Mouse (Mus musculus) regulatory T cell (primary cell): Measurements from ENCODE around the gene Slc5a5.

Experiments
- in situ Hi-C: fragments of 300-600 bp; cut with MboI, MseI; formaldehyde crosslinking; loops from one replicate; pipeline ENCODE4 v1.15.1; 2025; ENCODE audit warnings: high pct_unique_total_duplicates

Gene Slc5a5

DNA sequence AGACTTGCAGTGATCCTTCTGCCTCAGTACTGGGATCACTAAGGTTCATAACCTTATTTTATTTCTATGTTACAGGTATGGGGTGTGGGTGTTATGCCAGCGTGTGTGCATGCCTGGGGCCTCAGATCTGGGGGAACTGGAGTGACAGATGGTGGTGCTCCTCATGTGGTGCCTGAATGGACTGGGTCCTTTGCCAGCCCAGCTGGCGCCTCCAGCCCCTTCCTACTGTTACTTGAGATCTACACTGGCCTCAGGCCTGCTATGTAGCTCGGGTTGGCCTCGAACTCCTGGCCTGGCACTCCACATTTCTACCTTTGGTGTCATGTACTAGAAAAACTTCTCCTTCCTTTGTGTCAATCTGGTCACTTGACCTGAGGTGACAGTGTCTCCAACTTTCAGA, 8.4 kb downstream of the Slc5a5 start:
- in situ Hi-C loops = no loop called here

DNA sequence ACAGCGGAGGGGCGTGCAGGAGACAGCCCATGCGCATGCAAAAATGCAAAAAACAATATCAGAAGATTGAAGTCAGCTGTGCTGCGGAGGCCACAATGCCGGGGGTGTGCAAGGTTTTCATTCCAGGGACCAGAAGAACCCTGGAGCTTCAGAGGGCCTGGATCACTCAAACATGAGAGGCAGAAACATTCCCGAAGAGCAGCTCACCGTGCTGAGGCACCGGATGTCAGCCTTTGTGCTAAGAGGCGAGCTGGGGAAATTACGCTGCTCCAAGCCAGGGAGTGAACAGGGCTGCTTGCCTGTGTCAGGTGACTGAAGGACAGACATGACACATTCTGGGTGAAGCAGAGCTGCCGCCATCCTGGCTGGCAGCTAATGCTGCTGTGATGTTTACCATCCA, 12.0 kb downstream of the Slc5a5 start:
- in situ Hi-C loops = no loop called here

DNA sequence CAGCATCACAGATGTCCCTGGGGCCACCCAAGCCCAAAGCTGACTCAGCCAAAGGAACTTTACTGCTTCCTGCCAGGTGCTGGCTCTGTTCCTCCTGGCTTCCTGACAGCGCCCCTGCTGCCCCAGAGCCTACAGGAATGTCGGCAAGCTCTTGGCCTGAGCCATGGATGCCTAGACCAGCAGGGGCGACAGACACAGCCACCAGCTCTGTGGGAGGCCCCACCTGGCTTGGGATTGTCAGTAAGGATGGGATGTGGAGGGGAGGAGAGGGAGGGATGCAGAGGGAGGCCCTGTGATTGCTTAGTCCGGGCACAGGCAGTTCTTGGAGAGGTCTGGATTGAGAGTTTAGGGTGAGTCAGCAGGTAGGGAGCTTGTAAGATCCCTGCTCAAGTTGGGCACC, 12.4 kb downstream of the Slc5a5 start:
- in situ Hi-C loops = no loop called here

DNA sequence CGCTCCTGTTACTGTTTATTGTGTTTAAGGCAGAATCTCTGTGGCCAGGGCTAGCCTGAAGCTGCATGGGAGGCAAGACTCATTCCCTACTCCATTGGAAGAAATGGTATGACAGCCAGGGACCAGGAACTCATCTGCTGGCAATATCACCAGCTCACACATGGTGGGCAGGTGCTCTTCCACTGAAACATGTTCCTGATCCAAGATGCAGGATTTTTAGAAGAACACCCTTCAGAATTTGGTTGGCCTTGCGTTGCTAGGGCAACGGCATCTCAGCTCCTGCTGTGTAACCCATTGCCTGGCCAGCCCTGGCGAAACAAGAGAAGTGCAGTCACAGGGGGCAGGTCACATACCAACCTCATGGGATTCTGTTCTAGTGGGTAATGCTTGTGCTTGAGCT, 13.1 kb downstream of the Slc5a5 start:
- in situ Hi-C loops = no loop called here

DNA sequence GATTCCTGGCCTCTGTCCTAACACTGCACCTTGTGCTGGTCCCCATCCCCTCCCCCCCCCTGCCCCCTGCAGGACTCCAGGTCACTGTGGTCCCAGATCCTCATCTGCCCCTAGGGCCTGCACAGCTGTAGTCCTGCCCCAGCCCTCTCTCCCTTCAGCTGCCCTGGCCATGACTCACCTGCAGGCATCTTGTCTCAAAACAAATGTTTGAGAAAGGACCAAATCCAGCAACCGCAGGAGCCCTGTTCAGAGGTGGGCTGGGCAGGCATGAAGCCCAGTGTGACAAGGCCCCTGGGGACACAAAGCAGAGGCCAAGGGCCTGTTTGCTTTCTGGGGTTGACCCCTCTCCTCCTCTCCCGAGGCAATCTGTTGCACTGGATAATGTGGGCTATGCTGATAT, 14.4 kb downstream of the Slc5a5 start:
- in situ Hi-C loops = no loop called here

DNA sequence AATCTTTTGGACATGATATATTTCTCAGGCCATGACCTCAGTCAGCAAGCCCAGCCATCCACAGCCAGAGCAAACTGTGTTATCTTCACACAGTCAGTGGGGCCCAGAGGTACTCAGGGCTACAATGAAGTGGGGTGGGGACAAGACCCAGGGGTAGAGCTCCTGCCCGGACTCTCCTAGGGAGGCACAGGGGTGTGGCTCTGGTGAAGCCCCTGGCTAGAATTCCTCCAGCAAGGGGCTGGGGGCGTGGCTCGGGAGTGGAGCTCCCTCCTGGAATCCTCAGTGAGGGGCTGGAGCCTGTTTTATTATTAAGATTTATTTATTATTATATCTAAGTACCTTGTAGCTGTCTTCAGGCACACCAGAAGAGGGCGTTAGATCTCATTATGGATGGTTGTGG, 16.2 kb downstream of the Slc5a5 start:
- in situ Hi-C loops = no loop called here

DNA sequence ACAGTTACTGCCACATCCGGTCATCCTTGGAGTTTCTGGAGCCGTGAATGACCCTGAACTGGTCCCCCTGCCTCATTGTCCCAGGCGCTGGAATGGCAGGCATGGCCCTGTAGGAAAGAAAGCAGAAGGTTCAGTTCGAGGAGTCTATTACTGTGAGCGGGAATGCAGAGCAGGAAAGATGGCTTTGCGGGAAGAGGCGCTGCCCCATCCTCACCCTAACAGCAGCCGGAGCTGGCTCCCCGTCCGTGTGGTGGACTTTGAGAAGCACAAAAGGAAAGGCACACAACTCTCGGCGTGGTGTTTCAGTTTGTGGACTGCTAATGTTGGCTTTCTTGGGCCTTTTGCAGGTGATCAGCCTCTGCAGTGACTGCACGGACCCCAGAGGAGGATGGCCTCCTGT, 18.1 kb downstream of the Slc5a5 start:
- in situ Hi-C loops = no loop called here

DNA sequence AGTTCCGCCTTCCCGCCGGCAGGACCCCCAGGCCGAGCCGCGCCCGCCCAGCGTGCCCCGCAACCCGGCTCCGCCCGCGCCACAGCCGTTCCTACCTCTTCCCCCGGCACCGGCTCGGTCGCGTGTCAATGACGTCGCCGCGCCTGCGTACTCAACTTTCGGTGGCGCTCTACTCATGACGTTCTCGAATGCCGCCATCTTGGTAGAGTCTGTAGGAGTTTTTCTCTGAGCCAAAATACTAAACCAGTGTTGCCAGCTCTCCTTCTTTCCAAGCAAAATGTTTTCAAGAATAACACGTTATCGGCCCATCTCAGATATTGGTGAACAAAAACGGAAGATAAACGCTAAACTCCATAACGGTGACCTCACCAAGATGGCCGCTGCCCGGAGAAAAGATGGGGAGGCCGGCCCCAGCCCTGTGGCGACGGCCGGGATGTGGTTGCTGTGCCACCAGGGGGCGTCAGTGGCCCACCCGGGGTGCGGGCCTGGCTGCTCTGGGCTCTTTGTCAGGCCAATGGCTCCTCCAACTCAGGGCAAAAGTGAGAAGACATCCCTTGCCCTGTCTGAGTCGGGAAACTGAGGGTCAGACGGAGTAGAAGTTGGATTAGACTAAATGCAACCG, 19.1 kb downstream of the Slc5a5 start, which contains the start of gene Ccdc124:
Ccdc124 (minus strand) TSS at position 572 of the 622 bp plus-strand sequence.
- in situ Hi-C loops = no loop called here

DNA sequence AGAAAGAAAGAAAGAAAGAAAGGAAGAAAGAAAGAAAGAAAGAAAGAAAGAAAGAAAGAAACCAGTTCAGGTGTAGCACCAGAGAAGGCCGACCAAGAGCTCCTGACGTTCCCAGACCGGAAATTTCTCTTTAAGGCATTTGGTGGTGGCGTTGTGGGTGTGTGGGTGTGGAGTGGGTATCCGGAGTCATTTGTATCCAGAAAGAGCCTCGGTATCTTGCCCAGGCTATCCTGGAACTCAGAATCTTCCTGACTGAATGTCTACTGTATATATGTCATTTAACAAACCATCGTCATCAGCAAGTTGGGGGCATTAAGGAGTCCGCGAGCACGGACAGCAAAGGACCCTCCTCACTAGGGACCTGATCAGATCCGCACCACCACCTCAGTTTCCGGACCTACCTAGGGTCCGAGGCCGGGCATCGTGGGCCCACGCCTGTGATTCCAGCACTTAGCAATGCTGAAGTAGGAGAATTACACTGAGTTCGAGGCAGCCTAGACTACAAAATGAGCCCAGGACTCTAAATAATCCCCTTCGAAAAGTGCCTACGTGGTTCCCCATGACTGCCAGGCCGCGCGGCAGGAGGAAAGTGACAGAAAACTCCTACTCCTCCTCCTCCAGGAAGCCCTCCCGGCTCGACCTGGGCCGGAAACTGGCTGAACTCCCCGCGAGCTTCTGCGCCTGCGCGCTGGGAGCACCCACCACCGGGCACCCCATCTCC, 19.8 kb downstream of the Slc5a5 start:
- in situ Hi-C loops = no loop called here

DNA sequence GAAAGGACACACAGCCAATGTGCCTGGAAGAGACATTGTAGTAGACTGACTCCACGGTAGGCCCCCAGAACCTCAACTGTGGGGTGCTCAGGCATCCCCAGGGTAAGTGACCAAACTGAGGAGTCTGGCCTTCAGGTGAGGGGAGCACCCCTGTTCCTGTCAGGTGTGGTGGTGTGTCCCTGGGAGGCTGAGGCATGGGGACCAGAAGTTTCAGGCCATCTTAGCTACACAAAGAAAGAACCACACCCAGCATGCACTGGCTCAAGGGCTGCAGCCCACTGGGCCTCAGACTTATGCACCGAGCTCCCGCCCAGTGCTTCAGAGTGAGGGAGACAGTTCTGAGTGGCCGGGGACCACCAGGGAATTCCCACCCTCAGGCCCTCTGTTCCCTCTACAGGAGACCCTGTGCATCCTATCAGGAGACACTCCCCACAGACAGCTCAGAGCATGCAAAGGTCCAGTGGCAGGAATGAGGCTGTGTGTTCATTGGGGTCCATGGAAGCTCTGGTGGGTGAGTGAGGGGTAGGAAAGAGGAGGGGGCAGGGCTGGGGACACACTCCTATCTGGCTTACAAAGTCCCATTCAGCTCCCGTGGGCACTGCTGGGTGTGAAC, 21.3 kb downstream of the Slc5a5 start:
- in situ Hi-C loops = no loop called here

DNA sequence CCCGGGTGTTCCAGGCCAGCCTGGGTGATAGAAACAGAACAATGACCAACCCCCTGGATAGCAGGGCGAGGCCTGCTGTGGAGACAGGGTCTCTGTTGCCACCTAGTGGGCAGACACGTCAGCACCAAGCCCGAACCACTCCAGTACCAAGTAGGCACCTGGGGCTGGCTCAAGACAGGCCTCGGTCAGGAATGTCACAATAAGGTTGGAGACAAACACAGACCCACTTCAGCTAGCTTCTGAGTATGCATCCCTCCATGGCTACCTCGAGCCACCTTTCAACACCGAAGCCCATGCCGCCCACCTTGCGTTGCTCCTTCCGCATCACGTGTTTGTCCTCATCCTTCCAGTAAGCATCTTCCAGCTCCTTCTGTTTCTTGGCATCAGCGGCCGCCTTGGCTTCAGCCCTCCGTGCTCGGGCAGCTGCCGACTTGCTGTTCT, 22.9 kb downstream of the Slc5a5 start:
- in situ Hi-C loops = no loop called here

DNA sequence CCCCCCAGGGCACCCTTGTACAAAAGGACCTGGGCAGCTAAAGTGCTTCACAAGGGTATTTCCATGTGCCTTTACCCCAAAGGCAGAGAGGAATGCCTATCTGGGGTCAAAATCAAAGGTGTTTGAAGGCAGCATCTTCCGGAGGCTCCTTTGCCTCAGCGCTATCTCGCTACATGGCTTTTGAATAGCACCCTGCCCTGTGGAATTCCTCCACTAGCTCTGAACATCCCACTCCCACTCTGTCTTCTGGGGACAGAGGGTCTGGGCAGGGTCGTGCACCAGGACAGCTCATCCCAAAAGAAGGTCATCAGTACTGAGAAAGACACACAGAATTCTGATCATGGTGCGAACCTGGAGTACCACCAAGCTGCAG, 23.4 kb downstream of the Slc5a5 start:
- in situ Hi-C loops = no loop called here

DNA sequence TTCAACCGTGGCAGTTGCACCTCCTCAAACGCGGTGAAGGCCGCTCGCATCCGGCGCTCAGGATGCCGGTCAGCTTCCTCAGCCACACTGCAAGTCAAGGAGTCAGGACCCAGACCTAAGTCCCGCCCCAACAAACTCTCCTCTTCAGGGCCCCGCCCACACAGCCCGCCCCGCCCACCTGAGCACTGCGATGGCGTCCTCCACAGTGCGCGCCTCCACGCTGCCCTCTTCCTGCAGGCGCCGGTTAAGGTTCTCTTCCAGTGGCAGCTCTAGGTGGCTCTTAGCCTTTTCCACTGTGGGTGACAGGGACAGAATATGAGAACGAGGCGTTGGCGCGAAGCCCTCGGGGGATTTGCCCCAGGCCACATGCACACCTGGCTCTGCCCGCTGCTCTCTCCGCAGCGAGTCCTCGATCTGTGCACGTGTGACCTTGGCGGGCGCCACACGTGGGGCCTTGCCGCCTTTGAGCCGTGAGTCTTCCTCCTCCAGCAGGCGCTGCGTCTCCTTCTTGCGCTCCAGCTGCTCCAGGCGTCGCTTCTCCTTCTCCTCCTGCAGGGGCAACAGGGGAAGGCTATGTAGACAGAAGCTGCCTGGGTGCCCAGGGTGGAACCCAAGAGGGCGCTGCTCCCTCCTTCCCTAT, 23.9 kb downstream of the Slc5a5 start:
- in situ Hi-C loops = no loop called here

DNA sequence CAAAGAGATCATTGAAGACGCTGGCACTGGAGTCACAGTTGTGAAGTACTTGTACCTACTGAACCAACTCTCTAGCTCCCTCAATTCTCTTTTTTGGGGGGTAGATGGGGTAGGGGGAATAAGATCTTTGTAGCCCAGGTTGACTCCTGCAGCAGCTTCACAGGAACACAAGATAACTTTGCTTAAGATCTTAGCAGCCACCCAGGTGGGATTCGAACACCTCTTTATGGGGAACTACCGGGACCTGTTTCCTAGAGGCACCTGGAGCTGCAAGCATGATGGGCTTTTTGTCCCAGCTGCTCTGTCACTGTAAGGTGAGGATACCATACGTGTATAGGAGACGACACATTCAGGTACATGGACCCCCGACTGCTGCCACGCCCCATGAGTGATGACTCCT, 26.0 kb downstream of the Slc5a5 start:
- in situ Hi-C loops = no loop called here

DNA sequence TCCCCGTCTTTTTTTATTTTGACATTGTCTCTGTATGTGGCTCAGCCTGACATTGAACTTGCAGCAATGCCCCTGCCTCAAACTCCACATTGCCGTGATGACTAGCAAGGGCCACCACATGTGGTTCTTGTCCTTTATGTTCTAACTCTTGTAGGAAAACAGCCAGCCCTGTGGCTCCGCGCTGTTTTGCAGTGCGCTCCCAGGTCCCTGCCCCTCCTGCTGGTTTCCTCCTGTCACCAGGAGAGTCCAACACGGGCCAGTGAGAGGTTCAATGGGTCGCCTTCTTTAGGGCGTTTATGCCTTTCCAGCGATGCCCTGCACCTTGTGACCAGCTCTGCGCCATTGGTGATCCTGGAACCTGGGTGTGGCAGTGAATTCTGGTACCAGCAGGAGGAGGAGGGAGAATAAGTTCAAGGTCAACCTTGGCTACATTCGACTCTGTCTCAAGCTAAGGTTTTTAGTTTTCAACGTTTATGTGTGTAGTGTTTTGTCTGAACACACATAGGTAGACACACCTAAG, 26.5 kb downstream of the Slc5a5 start:
- in situ Hi-C loops = no loop called here

DNA sequence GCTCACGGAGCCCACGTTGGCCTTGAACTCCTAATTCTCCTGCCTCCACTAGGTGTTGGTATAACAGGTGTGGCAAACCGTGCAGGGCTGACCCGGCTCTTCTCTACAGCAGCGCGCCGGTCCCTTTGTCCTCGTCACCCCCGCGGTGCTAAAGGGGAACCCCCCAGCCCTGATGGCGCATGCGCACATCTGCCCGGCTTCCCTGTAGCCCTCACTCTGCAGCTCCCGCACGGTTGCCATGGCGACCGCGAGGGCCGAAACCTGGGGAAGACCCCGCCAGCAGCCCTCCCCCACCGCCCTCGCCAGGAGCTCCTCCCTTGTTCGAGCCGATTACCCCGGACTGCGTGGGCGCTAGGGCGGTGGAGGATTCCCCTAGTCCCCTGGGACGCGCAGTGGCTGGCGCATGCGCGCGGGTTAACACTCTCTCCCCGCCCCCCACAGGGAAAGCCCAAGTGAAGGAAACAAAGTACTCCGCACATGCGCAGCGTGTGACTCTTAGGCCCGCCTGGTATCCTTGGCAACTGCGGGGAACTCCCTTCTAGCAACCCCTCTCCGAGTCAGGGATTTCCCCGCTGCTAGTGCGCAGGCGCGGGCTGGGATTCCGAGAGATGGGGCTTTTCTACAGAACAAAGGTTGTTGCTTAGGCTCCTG, 27.1 kb downstream of the Slc5a5 start:
- in situ Hi-C loops = no loop called here

DNA sequence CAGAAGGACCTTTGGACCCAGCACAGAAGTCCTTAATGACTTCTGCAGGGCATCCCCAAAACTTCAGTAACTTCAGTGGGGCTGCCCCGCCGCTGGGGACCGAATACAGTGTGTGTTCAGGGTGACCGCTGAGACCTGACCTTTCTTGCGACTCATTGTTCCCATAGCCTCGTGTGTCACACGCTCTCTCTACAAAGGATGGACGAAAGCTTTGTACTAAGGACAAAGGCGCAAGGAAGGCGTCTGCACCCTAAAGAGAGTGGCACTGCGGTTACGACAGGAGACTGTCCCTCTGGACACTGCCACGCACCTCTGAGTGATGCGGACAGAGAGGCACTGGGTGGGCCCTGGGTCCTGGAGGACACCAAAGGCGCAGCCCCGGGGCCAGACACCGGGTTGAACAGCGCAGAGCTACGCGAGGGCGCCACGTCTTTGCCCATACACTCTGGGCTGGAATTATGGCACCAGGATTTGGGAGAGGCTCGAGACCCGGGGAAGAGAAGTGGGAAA, 27.8 kb downstream of the Slc5a5 start:
- in situ Hi-C loops = no loop called here

DNA sequence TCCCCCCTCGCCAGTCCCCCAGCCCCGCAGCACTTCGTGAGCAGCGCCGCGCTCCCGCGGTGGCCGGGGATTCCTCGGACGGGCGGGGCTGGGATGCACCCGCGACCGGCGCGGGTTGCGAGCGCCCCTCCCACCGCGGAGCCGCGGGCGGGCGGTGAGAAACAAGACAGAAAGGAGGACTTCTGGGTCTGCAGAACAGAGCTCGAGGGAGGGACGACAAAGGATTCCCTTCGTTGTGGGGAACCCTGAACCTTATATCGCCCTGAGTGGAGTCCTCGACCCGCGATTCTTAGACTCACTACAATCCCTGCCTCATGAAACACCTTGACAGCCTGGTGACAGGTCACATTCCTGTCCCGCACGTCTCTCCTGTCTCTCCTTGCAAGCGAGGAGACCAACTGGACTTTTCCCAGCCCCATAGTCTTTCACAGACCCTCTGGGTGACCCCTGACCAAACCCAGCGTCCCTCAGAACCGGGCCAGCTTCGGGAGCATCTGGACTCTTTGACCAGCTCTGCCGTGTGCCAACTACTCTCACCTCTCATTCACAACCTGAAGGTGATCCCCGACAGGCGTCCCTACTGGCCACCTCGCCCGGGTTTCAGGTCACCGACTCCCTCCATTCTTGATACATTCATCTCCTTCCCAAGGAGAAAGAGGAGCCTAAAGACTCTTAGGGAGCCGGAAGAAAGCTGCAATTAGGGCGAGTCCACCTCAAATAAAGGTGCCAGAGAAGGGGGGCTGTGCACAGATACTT, 28.4 kb downstream of the Slc5a5 start:
- in situ Hi-C loops = no loop called here

DNA sequence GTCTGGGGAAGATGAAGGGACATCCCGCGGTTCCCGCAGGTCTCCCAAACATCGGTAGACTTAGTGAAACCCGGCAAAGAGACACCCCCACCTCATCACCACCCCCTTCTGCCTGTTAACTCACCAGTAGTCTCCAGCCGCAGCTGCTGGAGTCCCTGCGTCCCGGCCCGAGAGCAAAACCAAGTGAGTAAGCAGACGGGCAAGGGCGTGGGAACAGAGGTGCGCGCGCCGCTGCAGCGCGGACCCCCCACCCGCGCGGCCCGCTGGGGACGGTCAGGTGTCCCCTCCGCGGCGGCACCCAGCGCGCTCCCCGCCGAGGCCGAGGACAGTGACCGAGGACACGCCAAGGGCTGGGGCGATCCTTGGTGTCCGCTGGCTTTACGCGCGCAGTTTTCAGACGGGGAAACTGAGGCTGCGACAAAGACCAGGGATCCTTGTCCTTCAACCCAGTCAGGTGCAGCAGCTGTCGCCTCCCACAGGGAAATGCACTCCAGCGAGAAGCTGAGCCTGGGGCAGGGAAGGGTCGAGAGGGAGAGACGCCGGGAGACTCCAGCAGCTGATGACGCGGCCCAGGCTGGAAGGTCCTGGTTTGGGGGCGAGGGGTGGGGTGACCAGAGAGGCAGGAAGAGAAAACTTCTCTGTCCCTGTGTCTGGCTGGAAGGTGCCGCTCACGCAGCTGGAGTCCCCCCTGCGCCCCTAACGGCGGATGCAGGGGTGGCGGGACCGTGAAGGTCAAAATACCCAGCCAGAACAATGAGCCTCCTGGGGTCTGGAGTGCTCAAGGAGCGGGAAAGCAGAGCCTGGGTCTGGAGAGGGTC, 29.5 kb downstream of the Slc5a5 start, which contains the start of gene Kcnn1:
Kcnn1 (minus strand) TSS at position 435 of the 818 bp plus-strand sequence.
- in situ Hi-C loops = no loop called here

DNA sequence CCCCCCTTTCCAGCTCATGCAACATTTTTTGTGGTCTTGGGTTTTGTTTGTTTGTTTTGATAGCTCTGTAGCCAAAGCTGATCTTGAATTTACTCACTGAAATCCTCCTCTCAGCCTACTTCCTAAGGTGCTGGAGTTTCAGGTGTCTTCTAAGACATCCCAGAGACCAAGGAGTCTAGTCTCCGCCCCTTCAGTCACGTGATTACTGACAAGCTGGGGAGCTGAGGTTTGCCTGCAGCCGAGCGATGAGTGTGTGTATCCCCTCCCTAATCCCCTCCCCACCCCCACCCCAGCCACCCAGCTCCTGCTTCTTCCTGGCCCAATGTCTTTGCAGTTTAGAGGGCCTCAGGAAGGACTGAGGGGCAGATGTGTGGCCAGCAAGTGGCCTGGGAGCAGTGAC, 35.0 kb downstream of the Slc5a5 start:
- in situ Hi-C loops = no loop called here
